20 mouse cellular contexts compared by ENCODE assay signal in the genomic region with DNA sequence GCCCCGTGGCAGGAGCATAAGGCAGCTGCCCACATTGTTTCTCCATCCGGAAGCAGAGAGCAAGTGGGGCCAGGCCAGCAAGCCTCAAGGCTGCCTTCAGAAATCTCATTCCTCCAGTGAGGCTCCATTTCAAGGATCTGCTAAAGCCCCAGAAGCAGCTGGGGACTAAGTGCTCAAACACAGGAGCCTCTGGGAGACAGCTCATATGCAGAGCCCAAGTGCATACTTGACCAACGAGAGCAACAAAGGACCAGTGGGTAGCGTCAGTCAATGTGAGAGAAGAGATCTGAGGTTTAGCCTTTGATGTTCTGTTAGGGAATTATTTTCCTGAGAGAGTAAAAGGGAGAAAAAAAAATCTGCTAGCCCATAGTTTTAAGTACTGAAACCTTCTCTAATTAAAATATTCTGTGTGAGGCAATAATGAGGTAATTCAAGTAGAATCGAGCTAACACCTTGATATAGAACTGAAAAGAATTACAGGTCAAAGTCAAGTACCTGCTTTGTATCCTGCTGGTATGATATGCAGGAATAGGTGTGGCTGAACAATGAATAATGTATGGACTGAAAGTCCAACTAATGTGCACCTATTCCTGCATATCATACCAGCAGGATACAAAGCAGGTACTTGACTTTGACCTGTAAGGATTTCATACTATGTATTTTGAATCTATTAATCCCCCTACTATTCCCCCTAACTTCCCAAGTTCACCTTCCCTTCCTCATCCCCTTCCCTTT. TPM values are rescaled to one million over a fixed set of nuclear protein-coding genes. Genes with fewer than 3 reads are reported as not detected.
DNase-seq lines count a peak whose midpoint lies in the region; ATAC-seq and TF ChIP-seq lines count a peak whose summit lies in the region.
"Had no signal": no experiment of that assay in that cellular context is flagged by ENCODE, and none has a peak within 500 bp of the region (broad histone marks: within the 10 kb centered on the region; RNA-seq: fewer than 3 reads in every experiment).

No protein-coding gene starts in this region.

- no peaks in the 10 kb centered on the region for H3K27me3 ChIP-seq in intestine, embryonic 15.5 days (replicated peaks)
- no peaks in the 10 kb centered on the region for H3K27me3 ChIP-seq in intestine, postnatal 0 days (replicated peaks; ENCODE audit: control insufficient read depth, insufficient read depth, low read length)
- H3K27me3 ChIP-seq in stomach, embryonic 16.5 days (ENCODE audit: control insufficient read depth, insufficient read depth, low read length): no peaks in the 10 kb centered on the region
- H3K27me3 ChIP-seq: embryonic facial prominence, embryonic 13.5 days; forebrain, embryonic 13.5 days; forebrain, embryonic 15.5 days had no signal

- TF ChIP-seq CTCF in intestine, postnatal 0 days (IDR thresholded peaks at IDR 0.05; ENCODE audit: low read depth): no peak

- H3K9me3 ChIP-seq in intestine, embryonic 15.5 days: no peaks in the 10 kb centered on the region
- no peaks in the 10 kb centered on the region for H3K9me3 ChIP-seq in intestine, postnatal 0 days (ENCODE audit: control insufficient read depth)
- H3K9me3 ChIP-seq in stomach, embryonic 16.5 days (replicated peaks; ENCODE audit: control insufficient read depth, low read length): no peaks in the 10 kb centered on the region
- H3K9me3 ChIP-seq: embryonic facial prominence, embryonic 13.5 days; forebrain, embryonic 15.5 days had no signal

- no peak overlapping the region for H3K4me3 ChIP-seq in intestine, embryonic 15.5 days (replicated peaks)
- H3K4me3 ChIP-seq in intestine, postnatal 0 days (ENCODE audit: low read depth, low read length): no peak overlapping the region
- no peak overlapping the region for H3K4me3 ChIP-seq in stomach, embryonic 16.5 days (replicated peaks; ENCODE audit: low read length)
- H3K4me3 ChIP-seq: embryonic facial prominence, embryonic 13.5 days; forebrain, embryonic 13.5 days; forebrain, embryonic 15.5 days had no signal

- no peaks in the 10 kb centered on the region for H3K36me3 ChIP-seq in intestine, embryonic 15.5 days
- no peaks in the 10 kb centered on the region for H3K36me3 ChIP-seq in intestine, postnatal 0 days (ENCODE audit: control insufficient read depth, insufficient read depth)
- H3K36me3 ChIP-seq in stomach, embryonic 16.5 days (ENCODE audit: control insufficient read depth, insufficient read depth, low read length): no peaks in the 10 kb centered on the region
- H3K36me3 ChIP-seq: embryonic facial prominence, embryonic 13.5 days; forebrain, embryonic 15.5 days had no signal

- WGBS in intestine, embryonic 15.5 days: 70% methylated on average over 5 of the region's 5 CpGs
- 51% methylated on average over 5 of the region's 5 CpGs for WGBS in intestine, postnatal 0 days
- 65% methylated on average over 5 of the region's 5 CpGs for WGBS in stomach, embryonic 16.5 days

- DNase-seq in ZHBTc4 (ENCODE audit: low read depth, low spot score): peak; percentile 23
- DNase-seq in layer of hippocampus, postnatal 25 days (ENCODE audit: extremely low spot score in 1 of 2, low spot score in 1 of 2): no peak
- no peak for DNase-seq in T-cell, adult 2 months (ENCODE audit: low spot score)
- no peak for DNase-seq in urinary bladder, postnatal 10 days (ENCODE audit: low spot score)
- DNase-seq in spleen, adult 18-20 months: no peak
- DNase-seq: adrenal gland, adult 2 months; adrenal gland, postnatal 10 days; adrenal gland, postnatal 25 days; cerebellum, adult 11 months; cerebellum, adult 18-20 months; cerebellum, adult 8-10 months; cerebellum, postnatal 10 days; cerebellum, postnatal 25 days; forebrain, postnatal 0 days had no signal

- no peak overlapping the region for H3K9ac ChIP-seq in intestine, embryonic 15.5 days
- H3K9ac ChIP-seq in intestine, postnatal 0 days (ENCODE audit: low read depth, low read length): no peak overlapping the region
- H3K9ac ChIP-seq in stomach, embryonic 16.5 days (ENCODE audit: low read length): no peak overlapping the region
- H3K9ac ChIP-seq: embryonic facial prominence, embryonic 13.5 days; forebrain, embryonic 13.5 days; forebrain, embryonic 15.5 days; forebrain, postnatal 0 days had no signal

- peak; percentile 89 for ATAC-seq in intestine, embryonic 15.5 days
- ATAC-seq in intestine, postnatal 0 days: peak; percentile 93
- ATAC-seq in stomach, embryonic 16.5 days (ENCODE audit: insufficient read depth, low FRiP score): no peak
- ATAC-seq: forebrain, embryonic 13.5 days; forebrain, embryonic 15.5 days; forebrain, postnatal 0 days had no signal

- no peaks in the 10 kb centered on the region for H3K4me1 ChIP-seq in intestine, embryonic 15.5 days (replicated peaks)
- no peaks in the 10 kb centered on the region for H3K4me1 ChIP-seq in intestine, postnatal 0 days (replicated peaks; ENCODE audit: control insufficient read depth, insufficient read depth, low read length)
- no peaks in the 10 kb centered on the region for H3K4me1 ChIP-seq in stomach, embryonic 16.5 days (ENCODE audit: control insufficient read depth, insufficient read depth, low read length)
- H3K4me1 ChIP-seq: embryonic facial prominence, embryonic 13.5 days; forebrain, embryonic 13.5 days; forebrain, embryonic 15.5 days had no signal

- no peak overlapping the region for H3K4me2 ChIP-seq in intestine, embryonic 15.5 days (replicated peaks)
- no peak overlapping the region for H3K4me2 ChIP-seq in intestine, postnatal 0 days (replicated peaks; ENCODE audit: low read depth)
- no peak overlapping the region for H3K4me2 ChIP-seq in stomach, embryonic 16.5 days (ENCODE audit: low read depth, low read length)
- H3K4me2 ChIP-seq: embryonic facial prominence, embryonic 13.5 days; forebrain, embryonic 13.5 days; forebrain, embryonic 15.5 days had no signal

- H3K27ac ChIP-seq in intestine, embryonic 15.5 days: peak overlapping the region; percentile 36; the same call in 1 of the 2 replicates
- H3K27ac ChIP-seq in intestine, postnatal 0 days (ENCODE audit: low read depth, low read length): peak overlapping the region; percentile 71
- 0 out of 2 replicates have a peak overlapping the region, but pooled peaks have one; percentile 46 for H3K27ac ChIP-seq in stomach, embryonic 16.5 days (ENCODE audit: low read length)
- H3K27ac ChIP-seq: embryonic facial prominence, embryonic 13.5 days; forebrain, embryonic 13.5 days; forebrain, embryonic 15.5 days had no signal

RNA-seq across cellular contexts. Expression of gene Stag2, which starts 24.0 kb away (rescaled TPM):
- 29.7 and 34.8 TPM in 2 replicates for polyA plus RNA-seq in intestine, embryonic 15.5 days (2015; fragmentation: Nextera tagmentation; extraction: Ambion mirVana)
- 14.6 and 15.1 TPM in 2 replicates for polyA plus RNA-seq in intestine, postnatal 0 days (2015; fragmentation: Nextera tagmentation; extraction: Ambion mirVana)
- polyA plus RNA-seq in stomach, embryonic 16.5 days (2015; fragmentation: Nextera tagmentation; extraction: Ambion mirVana): 36.3 and 41.1 TPM in 2 replicates
- total RNA-seq in layer of hippocampus, postnatal 25 days (2021): 10 to 100 TPM; 50.9 to 55.5 TPM
